Mouse (Mus musculus) v-Abl transformed pro-B cells (cell line): ENCODE data around the gene Ift20.
"Not testable (repeated sequence)": the region's sequence is repeated elsewhere in the genome, so short reads cannot be mapped to it uniquely, and the experiment has no call there.

Experiments used
- in situ Hi-C, 2 experiments: fragments of 400-800 bp; cut with MboI; formaldehyde crosslinking; loops; one replicate each; pipeline ENCODE4 v1.15.1; 2025; ENCODE audit not compliant: unreplicated experiment in 2 of 2

Ift20 gene

DNA sequence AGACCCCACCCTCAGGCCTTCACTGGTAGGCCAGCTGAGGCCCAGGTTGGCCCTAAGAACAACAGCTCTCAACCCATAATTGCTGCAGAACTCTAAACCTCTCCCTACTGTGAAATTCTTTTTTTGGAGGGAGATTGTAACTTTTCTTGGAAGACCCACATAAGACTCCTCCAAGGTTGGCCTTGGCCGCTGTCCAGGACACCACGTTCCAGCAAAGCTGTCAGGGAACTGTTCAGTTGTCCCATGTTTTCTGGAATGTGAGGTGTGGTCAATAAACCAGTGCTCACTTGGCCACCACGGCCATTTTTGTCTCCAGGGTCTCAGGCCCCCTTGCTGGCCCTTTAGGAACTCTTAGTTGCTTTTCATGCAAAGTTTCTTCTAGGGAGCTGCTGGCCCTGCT lies 14.3 kb upstream of the Ift20 start:
- in situ Hi-C loops, result no loop called here

DNA sequence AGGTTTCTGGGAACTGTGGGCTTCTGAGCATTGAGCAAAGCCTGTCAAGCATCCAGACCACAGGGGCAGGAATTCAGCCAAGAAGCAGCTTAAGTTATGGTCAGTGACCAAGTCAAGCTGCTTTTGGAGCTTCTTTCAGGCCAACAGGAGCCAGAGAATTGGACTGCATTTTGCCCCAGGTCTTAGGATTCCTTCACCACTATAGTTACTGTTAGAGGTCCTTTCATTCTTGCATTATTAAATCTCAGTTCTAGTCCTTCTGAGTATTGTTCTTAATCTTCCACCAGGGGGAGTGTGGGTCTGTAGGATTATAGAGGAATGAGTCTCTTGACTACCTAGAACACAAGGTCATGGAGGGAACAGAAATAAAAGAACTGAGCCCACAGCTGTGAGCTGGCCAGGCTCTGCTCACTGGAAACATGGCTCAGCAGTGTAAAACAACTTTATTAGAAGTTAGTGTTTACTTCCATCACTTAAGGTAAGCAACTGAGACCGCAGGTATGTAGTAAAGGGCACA lies 13.6 kb upstream of the Ift20 start:
- in situ Hi-C loops, result no loop called here

DNA sequence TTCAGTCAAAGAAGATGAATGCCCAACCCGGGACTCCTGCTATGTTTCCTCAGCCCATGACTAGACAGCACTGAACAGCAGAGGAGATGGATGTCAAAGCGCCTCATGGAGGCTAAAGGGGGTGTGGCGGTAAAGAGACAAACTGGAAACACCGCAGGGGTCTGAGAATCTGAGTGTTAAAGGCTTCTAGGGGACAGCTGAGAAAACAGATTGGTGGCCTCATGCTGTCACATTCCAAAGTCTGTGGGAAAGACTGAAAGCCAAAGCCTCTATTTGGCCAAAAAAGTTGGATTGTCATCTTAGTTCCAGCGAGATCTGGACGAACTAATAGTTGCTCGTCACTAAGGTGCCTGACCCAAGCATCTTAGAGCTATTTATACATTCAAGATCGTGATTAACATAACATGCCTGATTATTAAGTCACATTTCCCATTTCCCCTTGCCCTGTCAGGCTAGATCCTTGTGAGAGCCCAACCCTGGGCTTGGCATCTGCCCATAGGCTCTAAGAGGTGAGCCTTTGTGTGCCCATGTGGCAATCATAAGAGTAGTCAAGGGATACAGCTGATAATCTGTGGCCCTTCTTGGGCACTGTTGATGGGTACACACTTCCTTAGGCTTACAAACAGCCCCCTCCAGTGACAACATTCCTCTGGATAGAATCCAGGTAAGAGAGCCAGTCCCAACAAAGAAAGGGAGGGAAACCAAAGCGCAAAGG lies 12.8 kb upstream of the Ift20 start:
- in situ Hi-C loops, result no loop called here

DNA sequence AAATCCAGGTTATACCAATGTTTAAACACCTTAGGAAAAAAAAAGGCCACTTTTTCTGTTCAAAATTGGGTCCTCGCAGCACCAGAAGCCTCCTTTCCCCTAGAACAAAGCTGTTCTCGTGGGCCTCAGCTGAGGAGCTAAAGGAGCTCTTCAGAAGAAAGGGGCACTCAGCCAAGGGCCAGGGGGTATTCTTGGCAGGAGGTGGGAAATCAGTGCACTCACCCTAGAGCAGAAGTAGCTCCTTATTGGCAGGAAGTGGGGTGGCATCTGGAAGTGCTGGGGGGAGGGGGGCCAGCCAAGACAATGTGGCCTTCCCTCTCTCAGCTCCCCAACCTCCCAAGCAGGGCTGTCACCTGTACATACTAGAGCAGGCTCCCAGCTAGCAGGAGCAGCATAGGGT lies 11.3 kb upstream of the Ift20 start:
- in situ Hi-C loops, result no loop called here

DNA sequence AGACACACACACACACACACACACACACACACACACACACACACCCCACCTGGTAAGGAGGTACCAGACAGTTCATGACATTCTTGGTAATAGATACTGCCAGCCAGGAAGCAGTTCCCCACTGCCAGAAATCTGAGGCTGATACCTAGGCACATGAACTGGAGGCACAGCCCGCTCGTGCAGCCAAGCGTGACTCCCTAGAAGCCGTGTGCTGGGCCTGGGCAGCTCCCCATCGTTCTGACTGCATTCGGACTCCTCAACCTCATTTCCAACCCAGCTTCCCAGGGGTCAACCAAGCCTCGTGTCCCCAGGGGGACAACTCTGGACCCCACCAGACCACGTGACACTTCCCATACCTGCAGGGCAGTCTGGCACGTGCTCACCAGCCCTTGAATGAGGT lies 7.4 kb upstream of the Ift20 start:
- in situ Hi-C loops, result no loop called here

DNA sequence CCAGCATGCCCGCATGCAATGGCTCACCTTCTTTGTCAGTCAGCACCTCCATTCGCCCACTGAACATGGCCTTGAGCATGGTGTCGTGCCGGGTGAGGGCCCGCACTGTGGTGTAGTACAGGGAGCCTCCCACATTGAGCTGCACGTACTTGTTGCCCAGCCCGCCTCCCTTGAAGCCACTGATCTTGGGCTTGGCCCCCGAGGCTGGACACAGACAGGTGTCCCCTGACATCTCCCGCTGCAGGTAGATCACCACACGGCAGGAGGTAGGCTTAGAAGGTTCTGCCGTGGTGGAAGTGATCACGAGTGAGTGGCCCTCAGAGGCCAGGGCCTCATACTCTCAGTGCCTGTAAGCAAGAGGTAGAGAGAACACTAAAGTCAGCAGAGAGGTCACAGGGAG lies 6.2 kb upstream of the Ift20 start:
- in situ Hi-C loops, result no loop called here

DNA sequence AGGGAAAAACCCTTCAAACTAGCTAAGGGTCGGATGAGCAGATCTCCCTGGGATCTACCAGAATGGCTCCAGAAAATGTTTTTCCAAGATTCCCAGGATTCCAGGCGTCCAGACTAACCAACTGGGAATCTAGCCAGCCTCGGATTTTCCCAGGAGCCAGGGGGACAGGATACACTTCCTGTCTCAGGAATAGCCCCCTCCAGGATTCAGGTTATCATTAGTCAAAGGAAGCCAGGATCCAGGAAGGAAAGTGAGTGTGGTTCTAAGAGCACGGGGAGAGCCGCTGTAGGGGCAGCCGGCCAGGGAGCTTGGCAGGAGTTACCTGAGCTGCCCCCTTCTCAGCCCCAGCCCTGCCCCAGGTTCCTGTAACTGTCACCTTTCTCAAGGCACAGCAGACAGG lies 5.1 kb upstream of the Ift20 start:
- in situ Hi-C loops, result no loop called here

DNA sequence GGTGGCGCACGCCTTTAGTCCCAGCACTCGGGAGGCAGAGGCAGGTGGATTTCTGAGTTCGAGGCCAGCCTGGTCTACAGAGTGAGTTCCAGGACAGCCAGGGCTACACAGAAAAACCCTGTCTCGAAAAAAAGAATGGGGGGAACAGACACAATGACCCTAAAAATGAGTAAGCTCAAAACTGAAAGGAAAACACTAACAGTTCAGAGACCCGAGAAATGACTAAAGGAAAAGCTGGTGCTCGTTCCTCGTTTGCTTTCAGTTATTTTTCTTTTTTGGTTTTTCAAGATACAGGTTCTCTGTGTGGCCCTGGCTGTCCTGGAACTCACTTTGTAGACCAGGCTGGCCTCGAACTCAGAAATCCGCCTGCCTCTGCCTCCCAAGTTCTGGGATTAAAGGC lies 4.6 kb upstream of the Ift20 start:
- in situ Hi-C loops, result not testable (repeated sequence)

DNA sequence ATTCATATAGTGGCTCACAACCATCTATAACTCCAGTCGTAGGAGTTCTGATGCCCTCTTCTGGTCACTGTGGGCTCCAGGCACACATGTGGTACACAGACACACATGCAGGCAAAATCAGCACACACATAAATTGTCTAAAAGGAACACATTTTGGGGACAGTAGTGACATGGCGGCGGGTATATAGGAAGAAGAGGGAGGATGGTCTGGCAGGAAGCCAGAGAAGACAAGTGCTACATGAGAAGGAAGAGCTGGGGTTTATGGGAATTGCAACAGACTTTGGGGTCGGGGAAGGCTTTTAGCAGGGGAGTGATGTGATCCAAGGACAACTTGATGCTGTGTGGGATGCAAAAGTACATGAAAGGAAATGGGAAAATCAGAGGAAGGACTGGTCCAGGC lies 1.6 kb upstream of the Ift20 start:
- in situ Hi-C loops, result no loop called here

DNA sequence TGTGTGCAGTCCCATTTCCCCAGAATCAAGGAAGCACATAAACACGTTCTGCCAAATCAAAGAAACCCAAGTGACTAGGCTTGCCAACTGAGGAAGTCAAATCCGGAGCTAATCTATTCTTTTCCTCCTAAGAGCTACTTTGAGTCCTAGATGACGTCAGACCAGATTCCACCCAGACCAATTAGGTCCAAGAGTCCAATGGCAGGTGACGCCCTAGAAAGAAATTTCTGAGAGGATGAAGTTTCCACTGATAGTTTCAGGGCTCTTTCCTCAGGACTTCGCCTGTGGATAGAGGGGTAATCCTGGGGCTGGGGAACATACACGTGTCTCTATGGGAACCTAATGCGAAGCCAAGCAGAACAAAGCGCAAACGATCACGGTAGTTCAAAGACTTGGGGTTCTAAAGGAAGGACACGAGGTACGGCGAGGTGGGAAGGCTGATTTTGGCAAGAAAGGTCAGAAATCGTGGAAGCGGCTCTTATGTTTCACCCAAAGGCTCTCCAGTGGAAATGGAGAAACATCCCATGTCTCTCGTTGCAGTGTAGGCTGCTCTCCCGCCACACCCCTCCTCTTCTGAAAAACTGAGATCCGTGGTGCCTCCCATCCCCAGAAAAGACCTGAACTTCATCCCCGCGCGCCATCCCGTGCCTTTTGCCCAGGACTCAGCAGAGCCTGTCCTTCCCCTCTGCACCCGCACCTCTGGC lies 633 bp upstream of the Ift20 start:
- in situ Hi-C loops, result no loop called here

DNA sequence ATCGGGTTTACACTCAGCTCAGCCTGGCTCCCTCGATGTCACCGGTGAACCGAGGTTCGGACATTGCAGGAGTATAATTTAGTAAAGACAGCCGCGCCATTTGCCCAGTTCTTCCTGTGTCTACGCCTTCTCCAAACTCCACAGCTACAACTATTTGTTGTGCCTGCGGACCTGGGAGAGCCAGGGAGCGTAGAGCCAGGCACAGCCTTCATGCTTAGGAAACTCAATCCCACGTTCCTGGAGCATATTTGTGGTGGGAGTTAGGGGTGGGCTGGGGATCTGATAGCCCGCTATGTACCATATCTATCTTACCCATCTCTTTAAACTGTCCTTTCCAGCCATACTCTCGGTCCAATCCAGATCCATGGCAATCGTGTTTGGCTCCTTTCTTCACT lies 526 bp downstream of the Ift20 start:
- in situ Hi-C loops, result no loop called here

DNA sequence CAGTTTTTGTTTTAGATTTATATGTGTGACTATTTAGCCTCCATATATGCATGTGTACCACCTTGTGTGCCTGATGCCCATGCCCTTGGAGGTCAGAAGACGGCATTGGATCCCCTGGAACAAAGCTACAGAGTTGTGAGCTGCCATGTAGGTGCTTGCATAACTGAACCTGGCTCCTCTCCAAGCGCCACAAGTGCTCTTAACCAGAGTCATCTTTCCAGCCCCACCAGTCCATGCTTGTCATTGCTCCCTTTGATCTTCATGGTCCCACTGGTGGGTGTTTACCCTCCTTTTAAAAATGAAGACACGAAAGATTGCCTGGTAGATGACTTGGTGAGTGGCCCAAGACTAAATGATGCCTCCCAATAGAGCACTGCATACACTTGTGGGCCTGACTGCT lies 4.2 kb downstream of the Ift20 start:
- in situ Hi-C loops, result no loop called here

DNA sequence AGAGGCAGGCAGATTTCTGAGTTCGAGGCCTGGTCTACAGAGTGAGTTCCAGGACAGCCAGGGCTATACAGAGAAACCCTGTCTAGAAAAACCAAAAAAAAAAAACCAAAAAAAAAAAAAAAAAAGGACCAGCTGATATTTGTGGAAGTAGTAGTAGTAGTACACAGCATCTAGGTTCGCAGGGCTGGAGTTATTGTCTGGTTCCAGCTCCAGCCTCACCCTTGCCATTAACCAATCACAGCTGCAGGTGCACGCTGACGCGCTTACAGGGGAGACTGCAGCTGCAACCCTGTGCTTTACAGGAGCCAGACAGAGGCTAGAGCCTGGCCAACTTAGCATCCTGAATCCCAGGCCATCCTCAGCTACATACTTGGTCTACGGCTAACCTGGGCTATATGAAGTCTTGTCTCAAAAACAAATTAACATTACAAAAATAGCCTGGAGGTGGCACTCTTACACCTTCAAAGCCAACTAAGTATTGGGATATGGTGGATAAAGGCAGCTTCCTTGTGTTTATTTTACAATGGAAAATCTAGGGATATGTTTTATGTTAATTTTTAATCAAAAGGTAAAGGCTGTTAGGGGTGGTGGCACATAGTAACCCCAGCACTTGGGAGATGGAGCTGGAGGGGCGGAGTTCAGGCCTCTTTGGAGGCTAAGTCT lies 8.4 kb downstream of the Ift20 start:
- in situ Hi-C loops, result no loop called here

DNA sequence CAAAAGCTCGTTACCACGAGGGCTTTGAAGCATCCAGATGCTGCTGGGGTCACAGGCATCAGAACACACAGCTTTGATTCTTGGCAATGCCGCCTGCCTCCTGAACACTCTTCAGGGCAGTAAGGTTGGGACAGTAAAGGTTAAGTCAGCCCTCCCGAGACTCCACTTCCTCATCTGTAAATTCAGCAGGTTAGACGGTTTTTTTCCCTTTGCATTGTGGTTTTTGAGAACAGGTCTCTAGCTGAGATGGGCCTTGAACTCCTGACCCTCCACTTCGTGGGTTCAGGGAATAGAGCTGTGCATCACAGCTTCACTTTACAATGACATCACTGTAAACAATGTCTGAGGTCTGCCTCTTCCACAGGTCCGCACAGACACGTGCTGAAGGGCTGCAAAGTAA lies 9.0 kb downstream of the Ift20 start:
- in situ Hi-C loops, result no loop called here

DNA sequence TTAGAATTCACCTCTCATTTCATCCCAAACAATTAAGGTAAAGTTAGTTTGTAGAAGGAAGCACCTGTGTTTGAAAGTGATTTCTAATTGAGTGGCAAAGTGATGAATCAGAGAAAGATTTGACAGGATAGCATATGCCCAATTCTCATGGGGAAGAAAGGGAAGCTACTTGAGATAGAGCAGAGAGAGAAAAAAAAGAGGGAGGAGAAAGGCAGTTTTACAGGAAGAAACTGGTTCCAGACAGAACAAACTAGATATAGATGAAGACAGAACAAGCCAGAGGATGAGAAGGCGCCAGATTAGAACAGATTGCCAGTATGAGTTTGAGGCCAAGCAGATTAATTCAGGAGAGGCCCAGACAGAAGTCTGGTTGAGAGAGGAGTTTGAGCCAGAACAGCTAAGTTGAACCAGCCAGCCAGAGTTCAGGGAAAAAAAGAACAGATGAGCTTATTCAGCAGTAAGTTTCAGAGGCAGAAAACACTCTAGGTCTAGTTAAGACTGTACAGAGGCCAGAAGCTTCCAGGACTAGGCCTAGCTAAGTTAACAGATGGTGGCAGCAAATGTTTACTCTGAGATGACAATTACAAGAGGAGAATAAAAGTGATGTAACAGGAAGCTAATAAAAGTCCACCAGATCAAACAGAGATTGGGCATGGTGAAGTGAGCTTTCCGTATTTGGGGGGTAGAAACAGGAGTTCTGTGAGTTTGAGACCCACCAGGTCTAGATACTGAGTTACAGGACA lies 11.7 kb downstream of the Ift20 start:
- in situ Hi-C loops, result no loop called here

DNA sequence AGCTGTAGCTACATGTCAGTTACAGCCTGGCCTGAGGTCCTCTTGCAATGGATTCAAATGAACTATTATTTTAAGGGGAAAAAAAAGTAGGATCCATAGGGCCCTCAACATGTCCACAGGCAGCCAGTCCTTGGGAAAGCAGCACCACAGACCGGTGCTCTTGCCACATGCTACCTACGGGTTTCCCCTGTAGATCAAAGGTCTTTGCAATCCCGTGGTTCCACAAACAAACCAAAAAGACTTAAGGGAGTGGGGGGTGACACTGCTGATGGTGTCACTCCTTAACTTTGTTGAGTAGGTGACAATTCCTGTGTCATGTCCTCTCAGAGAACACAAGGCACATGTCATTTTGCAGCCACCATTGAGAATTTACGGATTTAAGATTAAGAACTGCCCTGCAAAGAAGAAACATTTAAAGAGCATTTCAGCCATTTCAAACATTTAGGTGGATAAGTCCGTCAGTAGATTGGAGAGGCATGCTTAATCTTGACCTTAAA lies 13.4 kb downstream of the Ift20 start:
- in situ Hi-C loops, result no loop called here

DNA sequence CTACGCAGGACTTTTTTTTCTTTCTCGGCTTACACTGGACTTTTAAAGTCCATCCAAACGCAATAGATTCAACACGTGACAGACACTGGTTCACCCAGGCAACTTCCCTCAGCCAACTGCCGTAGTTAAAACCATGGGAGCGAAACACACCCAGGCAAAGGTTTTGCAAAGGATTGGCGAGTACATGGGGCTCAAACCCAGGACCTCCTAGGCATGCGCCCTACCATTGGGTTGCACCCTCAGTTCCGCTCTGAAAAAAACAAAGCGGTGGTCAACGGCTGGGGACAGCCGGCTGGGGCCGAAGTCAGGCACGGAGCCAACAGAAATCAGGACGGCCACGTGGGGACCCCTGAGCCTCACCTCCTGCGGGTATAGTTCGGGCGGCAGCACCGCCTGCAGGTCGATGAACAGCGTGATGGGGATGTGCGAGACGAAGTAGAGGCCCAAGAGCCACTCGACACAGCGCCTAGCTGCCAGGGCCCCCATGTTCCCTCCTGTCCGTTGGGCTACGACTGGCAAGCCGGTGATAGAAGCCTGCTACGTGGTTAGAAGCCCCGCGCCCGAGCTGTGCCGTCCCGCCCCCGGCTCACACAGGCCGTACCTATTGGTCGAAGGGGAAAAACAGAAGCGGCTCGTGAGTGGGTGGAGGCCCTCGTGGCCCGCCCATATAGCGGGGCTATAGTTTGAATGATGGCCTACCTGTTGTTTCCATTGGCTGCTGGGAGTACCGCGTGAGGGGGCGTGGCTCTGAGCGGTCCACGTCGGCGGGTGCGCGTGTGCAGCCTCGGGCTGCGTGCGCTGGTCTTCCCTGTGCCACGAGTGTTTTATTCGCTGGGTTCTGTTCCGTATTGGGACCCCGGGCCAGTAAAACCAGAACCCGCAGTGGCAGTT lies 14.3 kb downstream of the Ift20 start, which contains the start of gene Tmem97:
TSS of gene Tmem97 (minus strand) at position 610 of the 891 bp plus-strand sequence.
- in situ Hi-C loops, result no loop called here

DNA sequence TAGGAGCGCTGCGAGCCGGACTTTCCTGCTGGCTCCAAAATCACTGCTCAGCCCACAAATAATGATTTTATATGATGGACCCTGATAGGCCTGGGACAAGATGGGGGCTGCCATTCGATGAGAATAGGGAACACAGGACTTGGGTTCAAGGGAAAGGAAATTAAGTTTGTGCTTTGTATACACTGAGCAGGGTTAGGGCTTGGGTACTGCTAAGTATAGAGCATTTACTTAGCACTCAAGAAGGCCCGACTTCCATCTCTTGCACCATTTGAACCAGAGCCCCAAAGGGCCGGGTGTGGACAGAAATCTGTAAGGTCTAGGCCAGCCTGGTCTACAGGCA lies 14.9 kb downstream of the Ift20 start:
- in situ Hi-C loops, result no loop called here

DNA sequence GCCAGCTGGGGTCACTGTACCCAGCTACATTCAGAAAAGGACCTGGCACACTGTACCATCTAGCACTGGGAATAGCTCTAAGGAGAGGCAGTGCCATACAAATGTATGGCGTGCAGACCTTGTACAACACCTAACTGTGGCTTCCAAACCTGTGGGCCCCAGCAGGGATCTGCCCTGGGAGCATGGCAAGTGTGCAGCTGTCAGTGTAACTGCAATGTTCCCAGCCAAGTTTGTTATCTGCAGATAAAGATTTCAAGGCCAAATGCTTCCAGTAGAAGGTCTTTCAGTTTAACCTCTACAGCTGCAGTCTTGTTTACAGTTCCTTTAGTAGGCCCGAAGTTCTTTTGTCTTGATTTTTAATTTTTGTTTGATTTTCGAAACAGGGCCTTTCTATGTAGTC lies 19.5 kb downstream of the Ift20 start:
- in situ Hi-C loops, result no loop called here

DNA sequence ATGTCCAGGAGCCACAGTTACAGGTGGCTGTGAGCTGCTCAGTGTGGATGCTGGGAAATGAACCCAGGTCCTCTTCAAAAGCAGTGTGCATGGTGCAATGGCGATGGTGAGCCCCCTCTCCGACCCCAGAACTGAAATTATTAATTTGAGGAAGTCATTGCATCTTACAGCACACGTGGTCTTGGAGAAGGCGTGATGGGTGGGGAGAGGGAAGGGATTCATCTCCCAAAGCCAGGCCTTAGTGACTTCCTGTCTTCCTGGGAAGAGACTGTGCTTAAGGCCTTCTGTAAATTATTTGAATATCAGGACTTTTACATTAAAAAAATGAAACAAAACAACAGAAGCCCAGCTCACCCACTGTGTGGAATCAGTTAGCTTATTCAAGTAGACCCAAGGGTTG lies 19.9 kb downstream of the Ift20 start:
- in situ Hi-C loops, result no loop called here
